Mouse (Mus musculus): ENCODE results near the gene Spns3.

GRCm38 (mm10) chr11:72496066-72496465 lies 54.2 kb downstream of the Spns3 start:
- TF ChIP-seq CTCF (IDR thresholded peaks at IDR 0.05; ENCODE audit: low read depth) (no peak), EP300 (optimal IDR thresholded peaks at IDR 0.05) (no peak)
